Mouse (Mus musculus) retina, postnatal 1 day (tissue): ENCODE results near the gene Hcn2.
"Not testable (repeated sequence)": the region's sequence is repeated elsewhere in the genome, so short reads cannot be mapped to it uniquely, and the experiment has no call there.

Experiments
- DNase-seq: peaks from one replicate; pipeline ENCODE4 v3.0.0-alpha.2; 2012

The Hcn2 gene

DNA sequence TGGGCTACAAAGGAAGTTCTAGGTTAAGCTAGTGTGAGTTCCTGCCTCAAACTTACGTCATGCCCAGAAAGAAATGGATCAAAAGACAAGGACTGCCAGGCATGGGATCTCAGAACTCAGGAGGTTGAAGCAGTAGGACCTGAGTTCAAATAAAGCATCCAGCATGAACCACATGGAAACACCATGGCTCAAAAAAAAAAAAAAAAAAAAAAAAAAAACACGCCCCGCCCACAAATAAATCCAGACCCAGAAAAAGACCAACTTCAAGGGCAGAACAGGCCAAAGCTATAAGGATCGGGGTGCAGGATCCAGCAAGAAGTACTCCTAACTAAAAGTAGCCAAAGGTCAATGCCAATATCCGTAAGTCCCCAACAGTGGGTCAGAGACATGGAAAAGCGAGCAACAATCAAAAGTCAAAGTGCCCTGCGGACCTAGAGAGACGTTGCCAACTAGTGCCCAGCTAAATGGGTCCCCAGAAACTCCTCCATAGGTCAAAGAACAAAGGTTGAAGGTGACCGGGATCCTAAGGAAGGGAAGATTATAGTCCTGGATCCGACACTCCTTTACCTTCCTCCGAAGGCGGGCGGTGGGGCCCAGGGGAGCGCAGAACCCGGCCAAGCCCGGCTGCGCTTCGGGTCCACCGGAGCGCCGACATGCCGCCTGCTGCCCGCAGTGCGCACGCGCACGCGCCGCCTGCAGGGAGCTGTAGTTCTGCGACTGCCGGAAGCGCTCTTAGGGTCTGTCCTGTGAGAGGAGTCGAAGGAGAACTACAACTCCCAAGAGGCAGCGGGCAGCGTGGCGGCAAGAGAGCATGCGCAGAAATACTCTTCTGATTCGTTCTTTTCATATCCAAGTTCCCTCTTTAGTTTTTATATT lies 29.7 kb downstream of the Hcn2 start, which contains the start of gene Polrmt:
Gene Polrmt (minus strand): TSS at position 684 of the 876 bp plus-strand sequence.
- peak; percentile 98 for DNase-seq

DNA sequence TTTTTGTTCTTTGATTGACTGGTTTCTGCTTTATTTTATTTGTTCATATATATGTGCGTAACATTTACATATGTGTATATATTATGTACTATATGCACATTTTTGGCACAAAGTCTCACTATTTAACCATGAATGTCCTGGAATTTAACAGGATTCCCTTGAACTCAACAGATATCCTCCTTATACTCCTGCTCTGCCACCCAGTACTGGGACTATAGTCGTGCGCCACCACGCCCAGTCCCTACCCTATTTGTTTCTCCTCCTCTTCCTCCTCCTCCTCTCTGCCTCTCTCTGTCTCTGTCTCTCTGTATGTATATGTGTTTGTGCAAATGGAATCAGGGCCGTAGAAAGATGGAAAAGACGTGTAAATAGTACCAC lies 30.3 kb downstream of the Hcn2 start:
- DNase-seq: no peak

DNA sequence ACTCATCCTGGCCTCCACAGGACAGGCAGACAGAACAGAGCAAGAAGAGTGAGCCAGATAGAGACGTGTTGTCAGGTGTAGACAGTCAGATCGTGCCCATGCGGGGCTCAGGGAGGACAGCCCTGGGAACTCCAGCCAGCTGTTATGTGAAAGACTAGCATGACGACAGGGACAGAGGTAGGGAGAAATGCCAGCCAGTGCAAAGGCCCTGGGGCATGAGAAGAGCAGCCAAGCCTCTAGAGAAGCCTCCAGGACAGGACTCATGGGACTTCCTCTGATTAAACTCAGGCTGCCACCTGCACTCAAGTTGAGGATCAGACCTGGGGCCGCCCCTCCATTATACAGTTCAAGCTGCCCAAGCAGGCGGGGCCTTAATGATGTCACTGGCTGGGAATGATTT lies 32.1 kb downstream of the Hcn2 start:
- DNase-seq: no peak

DNA sequence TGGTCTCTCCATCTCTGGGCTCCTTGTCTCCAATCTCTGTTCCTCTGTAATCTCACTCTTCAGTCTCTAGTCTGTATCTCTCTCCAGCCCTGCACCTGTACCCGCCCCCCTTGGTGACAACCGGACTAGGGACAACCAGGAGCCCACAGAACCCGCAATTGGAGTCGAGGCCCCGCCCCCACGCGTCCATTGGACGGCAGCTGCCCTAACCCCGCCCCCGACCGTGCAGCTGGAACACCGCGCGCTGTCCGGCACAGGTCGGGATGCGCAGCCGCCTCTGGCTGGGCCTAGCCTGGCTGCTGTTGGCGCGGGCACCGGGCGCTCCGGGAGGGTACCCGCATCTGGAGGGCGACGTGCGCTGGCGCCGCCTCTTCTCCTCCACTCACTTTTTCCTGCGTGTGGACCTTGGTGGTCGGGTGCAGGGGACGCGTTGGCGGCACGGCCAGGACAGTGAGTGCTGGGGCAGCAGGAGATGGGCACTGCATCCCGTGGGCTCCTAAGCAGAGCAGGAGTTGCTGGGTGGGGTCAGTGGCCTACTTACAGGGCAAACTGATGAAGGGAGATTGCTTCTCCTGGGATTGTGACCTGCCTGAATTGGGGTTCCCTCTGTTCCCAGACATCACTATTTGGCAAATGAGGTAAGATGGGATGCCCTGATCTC lies 38.6 kb downstream of the Hcn2 start, which contains the start of gene Fgf22:
Gene Fgf22 (plus strand): TSS at position 221 of the 661 bp plus-strand sequence.
- DNase-seq: peak; percentile 85

DNA sequence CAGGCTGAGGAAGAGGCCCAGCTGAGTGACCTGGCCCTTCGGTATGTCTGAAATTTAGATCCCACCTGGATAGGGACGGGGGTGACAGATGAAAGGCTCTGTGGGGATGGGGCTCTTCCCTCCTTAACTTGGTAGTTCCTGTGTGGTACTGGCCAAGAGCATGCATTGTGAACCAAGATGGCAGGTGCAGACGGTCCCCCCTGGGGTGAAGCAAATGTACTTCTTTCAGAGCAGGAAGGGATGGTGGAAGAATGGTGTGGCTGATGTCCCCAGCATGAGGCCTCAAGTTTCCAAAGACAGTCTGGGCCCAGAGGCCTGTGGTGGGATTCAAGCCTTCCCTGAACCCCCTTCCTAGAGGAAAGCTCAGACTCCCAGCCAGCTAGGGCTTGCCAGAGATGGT lies 39.4 kb downstream of the Hcn2 start:
- no peak for DNase-seq

DNA sequence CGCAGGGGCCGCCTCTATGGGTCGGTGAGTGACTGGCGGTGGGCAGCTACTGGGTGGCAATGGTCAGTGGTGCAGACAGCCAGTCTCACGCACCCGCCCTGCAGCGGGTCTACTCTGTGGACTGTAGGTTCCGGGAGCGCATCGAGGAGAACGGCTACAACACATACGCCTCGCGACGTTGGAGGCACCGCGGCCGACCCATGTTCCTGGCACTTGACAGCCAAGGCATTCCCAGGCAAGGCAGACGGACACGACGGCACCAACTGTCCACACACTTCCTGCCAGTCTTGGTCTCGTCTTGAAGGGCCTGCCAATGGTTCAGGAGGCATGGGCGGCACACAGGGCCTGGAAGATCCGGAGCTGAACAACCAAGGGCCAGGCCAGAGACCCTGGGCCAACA lies 40.2 kb downstream of the Hcn2 start:
- no peak for DNase-seq

DNA sequence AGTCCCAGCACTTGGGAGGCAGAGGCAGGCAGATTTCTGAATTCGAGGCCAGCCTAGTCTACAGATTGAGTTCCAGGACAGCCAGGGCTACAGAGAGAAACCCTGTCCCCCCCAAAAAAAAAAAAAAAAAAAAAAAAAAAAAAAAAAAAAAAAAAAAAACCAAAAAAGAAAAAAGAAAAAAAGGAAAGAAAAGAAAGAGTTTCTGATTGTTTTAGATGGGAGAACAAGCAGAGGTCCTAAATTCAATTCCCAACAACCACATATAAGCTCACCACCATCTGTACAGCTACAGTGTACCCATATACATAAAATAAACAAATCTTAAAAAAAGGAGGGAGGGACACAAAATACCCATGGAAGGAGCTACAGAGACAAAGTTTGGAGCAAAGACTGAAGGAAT lies 43.2 kb downstream of the Hcn2 start:
- DNase-seq: not testable (repeated sequence)

DNA sequence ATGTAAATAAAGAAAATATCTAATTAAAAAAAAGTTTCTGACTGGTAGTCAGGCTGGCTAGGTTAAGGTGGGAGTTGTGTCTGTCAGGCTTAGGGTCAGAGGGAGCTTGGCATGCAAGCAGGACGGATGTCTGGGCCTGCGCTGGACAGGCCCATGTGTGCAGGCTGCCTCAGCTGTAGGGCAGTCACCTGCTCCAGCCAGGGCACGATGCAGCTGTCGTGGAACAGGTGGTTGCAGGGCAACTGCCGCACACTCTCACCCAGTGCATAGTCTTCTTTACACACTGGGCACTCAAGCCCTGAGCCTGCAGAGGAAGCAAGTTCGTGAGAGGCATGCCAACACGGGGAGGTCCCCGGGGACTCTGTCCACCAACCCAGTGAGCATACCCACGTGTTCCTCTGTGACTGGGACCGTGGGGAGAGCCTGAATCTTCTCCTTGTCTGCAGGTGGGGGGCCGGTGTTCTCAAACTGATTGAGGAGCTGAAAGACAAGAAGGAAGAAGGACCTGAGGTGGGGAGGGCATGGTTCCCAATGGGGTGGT lies 44.2 kb downstream of the Hcn2 start:
- DNase-seq: no peak

DNA sequence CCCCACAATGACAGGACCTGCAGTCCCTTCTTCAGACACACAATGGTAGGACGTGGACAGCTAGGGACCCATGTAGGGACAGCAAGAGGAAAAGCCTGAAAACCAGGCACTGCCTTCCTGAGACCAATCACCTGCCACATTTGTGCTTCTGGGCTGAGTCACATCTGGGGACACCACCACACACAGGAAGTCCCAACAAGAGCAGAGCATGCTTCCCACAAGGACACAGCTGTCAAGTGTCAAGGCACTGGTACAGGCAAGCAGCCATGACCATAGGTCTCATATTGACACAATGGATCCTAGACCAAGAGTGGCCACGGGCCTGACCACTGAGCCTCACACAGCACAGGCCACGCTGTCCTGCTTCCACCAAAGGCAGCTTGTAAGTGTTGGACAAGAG lies 46.4 kb downstream of the Hcn2 start:
- no peak for DNase-seq

DNA sequence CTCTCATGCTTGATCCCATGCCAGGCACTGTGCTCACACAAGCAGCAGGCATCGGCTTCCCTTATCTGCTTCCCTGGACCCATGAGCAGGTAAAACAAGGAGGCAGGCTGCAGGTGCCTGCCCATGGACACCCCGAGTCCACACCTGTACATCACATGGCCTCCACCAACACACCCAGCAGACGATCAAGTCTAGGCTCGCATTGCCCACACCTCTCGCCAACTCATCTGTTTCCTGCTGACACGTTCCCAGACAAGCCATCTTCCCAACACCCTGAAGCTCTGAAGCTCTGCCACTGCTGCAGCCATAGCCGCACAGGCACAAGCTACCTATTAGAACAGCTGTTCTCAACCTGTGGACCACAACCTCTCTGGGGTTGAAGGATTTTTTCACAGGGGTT lies 47.8 kb downstream of the Hcn2 start:
- no peak for DNase-seq

DNA sequence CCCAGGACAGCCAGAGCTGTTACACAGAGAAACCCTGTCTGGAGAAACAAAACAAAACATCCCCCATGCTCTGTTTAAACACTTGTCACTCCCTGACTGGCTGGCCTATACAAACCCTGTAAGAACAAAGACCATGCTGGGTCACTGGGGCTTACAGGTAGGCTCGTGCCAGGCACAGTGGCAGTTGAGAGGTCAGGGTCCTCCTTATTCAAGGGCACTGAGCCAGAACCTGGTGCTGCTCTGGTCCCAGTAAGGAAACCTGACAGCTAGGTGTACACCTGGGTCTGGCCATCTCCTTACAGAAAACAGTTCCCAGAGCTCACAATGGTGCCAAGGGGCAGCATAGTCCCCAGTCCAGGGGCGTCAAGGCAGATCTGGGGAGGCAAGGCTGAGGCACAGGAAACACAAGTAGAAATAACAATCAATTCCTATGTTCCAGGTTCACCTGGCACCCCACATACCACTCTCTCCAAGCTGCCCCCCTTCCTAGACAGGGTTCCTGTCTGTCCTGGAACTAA lies 48.9 kb downstream of the Hcn2 start:
- DNase-seq: no peak

DNA sequence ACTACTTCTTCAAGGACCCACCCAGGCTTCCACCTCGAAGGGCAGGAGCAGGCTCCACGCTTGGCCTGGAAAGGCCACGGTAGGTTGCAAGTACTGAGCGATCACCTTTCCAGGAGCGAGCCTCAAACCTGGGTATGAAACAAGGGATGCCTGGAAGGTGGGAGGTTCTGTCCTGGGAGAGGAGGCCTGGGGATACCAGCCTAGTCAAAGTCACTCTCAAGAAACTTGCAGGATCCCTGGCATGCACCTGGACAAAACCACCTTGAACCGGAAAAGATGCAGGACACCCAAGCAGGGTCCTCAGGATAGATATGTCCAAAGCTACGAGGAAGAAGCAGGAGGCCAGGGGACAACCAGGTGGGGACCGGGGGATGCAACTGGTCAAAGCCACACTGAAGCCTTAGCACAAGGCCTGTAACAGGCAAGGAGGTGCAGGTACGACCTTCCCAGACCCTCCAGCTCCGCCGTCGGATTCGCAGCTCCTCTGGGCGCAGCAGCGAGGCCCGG lies 49.6 kb downstream of the Hcn2 start:
- no peak for DNase-seq

DNA sequence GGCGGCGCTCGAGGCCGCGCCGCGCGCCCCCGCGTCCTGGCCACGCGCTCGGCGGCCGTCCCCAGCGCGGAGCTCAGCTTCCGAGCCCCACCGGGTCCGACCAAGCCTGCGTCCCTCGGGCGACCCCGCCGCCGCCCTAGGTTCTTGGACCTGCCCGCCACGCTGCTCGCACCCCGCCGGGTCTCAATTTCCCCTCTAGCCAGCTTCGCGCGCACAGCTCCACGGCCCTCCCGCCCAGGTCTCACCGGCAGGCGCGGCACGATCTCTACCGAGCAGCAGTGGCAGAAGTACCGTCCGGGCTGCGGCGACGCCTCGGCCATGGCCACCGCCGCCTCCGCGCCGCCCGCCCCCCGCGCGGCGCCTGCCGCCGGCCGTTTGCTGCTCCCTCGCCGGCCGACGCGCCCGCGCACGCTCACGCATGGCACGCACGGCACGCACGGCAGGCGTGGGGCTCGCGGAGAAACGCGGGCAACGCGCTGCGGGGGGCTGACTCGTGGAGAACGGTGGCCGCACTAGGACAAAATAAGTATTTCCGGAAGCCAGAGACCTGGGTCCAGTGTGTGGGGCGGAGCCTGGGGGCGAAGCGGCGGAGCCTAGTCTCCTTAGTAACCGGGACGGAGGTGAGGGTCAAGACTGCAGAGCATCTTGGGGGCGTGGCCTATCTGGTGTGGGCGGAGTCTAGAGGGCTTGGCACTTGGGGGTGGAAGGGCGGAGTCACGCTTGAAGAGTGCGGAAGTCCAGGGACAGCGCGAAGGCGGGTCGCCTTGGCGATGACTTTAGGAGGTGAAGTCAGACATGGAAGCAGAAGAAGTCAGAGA lies 50.3 kb downstream of the Hcn2 start, which contains the start of gene Rnf126:
Gene Rnf126 (minus strand): TSS at position 445 of the 818 bp plus-strand sequence.
- DNase-seq: peak; percentile 100

DNA sequence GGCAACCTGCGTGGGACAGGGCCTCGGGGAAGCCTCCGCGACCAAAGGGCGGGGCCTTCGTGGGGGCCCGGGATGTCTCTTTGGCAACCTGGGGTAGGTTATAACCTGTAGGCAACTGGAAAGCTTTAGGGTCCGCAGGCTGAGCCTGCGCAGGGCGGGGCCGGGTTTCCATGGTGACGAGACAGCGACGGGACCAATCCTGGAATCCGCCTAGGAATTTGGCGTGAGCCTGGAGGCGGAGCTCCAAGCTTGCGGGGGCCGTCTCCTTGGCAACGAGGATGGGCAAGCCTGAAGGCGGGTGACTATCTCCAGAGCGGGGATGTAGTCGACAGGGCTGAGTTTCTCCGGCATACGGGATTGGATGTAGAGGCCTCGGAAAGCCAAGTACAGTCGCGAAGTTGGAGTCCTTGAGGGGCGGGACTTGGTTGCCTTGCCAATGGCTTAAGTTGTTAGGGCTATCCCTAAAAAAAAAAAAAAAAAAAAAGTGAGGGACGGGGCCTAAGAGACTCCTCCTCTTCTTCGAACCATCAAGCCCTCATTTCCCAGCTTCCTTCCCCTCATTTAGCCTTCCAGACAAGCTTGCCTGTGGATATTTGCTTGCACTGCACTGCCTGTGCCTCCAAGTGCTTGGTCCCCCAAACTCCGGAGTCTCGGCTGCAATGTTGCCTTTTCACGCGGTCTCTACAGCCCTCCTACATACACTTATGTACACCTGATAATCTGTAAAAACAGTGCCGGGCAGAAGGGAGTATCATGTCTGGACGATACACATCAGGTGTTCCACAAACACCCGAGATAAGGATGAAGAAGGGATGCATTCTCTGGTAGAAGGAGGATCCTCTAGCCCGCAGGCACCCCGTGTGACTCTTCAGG lies 51.2 kb downstream of the Hcn2 start:
- DNase-seq: peak; percentile 97

DNA sequence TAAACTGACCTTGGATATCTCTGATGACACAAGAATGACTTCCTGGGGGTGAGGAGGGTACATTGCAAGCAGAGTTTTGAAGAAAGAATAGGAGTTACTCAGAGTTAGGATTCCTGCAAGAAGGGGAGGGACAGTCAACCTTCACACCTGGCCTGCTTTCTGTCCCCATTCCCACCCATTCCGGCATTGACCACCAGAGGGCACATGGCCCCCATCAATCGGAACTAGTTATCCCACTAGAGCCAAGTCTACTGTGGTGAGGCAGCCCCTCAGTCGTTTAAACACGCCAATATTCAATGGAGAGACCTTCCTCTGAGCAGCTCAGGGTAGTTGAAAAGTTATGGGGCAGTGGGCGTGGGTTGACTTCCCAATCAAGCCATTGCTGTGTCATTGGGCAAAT lies 52.0 kb downstream of the Hcn2 start:
- DNase-seq: peak; percentile 87

DNA sequence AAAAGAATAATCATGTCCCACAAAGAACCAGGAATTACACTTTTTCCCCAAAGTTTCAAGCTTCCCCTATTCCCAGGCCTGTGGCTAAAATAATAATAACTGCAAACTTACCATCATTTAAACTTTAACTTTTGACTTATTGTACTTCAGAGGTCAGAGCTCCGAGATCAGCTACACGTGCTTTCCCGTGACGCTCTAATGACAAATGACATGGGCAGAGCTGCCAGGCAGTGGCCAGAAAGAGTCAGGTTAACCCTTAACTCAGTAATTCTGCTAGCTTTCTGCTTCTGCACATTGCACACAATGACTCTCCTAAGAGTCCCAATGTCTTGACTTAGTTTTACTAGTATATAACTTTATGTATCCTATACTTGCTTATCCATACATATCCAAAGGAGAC lies 52.9 kb downstream of the Hcn2 start:
- no peak for DNase-seq

DNA sequence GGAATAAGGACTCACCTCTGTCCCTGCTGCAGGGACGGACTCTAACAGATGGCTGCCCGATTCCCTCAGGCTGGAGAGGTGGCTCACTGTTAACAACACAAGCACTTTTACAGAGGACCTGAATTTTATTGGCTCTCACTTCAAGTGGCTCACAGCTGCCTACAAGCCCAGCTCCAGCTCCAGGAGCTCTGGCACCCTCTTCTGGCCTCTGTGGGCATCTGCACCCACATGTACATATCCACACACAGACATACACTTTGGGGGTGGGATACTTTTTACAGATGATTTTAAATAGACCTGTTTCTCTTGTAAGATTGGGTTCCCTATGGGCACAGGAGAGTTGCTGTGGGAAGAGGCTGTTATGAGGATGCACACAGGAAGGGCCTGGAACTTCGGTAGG lies 55.9 kb downstream of the Hcn2 start:
- DNase-seq: no peak

DNA sequence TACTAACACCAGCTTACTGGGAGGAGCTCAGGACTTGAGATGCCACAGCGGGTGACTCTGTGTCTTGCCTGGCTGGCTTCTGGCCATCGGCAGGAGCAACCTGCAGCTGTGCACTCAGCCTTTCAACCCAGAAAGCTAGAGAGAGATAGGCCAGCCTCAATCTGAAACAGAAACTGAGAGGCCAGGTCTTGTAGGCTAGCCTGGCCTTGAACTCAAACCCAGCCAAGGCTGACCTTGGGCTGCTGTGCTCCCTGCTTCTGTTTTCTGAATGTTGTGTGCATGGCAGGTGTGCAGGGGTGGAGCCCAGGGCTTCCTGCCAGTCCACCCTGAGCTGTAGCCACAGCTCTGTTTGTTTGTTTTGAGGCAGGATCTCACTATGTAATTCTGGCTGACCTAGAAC lies 56.8 kb downstream of the Hcn2 start:
- no peak for DNase-seq

DNA sequence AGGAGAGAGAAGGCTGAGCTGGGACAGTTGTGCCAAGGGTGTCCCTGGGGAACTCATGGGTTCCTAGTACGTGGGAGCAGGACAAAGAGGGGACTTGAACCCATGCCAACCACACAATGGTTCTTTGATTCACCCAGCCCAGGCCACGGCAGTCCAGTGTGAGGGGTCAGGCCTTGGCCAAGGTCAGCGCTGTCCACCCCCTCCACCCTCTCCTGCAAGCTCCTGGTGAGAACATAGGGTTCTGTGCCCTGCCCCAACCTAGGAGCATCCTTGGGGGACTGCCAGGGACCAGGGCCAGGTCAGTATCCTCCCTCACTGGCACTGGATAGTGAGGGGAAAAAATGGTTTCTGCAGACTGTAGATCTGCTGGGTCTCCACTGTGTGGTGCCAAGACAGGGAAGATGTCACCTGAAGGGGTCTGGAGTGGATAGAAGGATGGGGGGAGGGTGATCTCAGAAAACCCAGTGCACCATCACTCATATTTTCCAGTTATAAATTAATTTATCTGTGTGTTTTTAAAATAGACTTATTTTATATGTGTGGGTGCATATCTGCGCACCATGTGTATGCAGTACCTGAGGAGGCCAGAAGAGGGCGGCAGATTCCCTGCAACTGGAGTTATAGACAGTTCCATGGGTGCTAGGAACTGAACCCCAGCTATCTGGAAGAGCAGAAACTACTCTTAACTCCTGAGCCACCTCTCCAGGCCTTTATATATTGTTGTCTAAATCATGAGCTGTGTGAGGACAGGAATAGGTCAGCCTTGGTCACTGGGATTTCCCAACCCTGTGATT lies 58.2 kb downstream of the Hcn2 start:
- no peak for DNase-seq

DNA sequence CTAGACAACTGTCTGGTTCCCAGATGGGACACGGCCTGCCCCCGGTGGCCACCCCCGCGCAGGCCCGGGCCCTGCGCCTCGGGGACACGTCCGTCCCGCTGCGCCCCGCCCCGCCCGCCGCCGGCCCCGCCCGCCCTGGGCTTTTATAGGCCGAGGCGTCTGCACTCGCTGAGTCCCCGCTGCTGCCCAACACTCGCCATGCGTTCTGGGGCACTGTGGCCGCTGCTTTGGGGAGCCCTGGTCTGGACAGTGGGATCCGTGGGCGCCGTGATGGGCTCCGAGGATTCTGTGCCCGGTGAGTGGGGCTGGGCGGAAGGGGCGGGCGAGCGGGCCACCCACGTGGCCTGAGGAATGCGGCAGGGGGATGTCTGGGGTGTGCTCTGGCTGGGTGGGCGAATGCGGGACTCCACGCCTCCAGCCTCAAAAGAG lies 60.7 kb downstream of the Hcn2 start, which contains the start of gene Fstl3:
Gene Fstl3 (plus strand): TSS at position 170 of the 429 bp plus-strand sequence.
- peak; percentile 46 for DNase-seq
